21 mouse cellular contexts compared by ENCODE assay signal in the genomic region with DNA sequence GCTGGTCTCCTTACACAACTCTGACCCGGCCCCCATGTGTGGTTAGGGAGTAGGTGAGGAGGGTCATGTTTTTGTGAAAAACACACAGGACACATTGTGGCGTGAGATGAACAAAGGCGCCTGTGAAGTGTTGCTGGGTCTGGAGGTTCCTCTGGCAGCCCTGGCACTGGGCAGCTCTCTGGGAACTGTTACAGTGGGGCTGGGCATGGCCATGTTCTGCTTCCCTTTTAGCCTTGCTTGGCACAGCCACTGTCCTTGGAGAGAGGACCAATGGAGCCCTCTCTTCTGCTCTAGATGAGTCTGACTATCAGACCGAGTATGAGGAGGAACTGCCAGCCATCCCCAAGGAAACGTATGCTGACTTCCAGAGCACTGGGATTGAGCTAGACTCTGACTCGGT. TPM values are rescaled to one million over a fixed set of nuclear protein-coding genes. Genes with fewer than 3 reads are reported as not detected.
DNase-seq lines count a peak whose midpoint lies in the region; TF ChIP-seq lines count a peak whose summit lies in the region.
"Had no signal": no experiment of that assay in that cellular context is flagged by ENCODE, and none has a peak within 500 bp of the region (broad histone marks: within the 10 kb centered on the region; RNA-seq: fewer than 3 reads in every experiment).

No protein-coding gene starts in this region.

- peak; percentile 13 for DNase-seq in cerebellum, adult 11-12 months
- no peak for DNase-seq in cerebellum, adult 9-11 months
- no peak for DNase-seq in layer of hippocampus, adult 2 months (ENCODE audit: low spot score in 2 of 2)
- no peak for DNase-seq in layer of hippocampus, postnatal 14 days (ENCODE audit: low spot score in 2 of 2)
- DNase-seq in adipocyte (ENCODE audit: low spot score), result peak; percentile 46
- DNase-seq: adrenal gland, adult 2 months; adrenal gland, postnatal 10 days; adrenal gland, postnatal 25 days; B cell, adult 2 months; cerebellum, adult 11 months; cerebellum, adult 2 months; cerebellum, adult 9-10 months; cerebellum, postnatal 36 days; embryo, embryonic 11 days had no signal

- no peak for TF ChIP-seq CTCF in layer of hippocampus, adult 2 months (conservative IDR thresholded peaks at IDR 0.05)

- H3K4me3 ChIP-seq in layer of hippocampus, adult 2 months, result no peak overlapping the region
- H3K4me3 ChIP-seq: embryonic facial prominence, embryonic 15.5 days; erythroblast, embryonic 14.5 days; forebrain, embryonic 12.5 days had no signal

- H3K27ac ChIP-seq in layer of hippocampus, adult 2 months, result peak overlapping the region; percentile 96; the same call in 1 of the 2 replicates
- H3K27ac ChIP-seq: embryonic facial prominence, embryonic 13.5 days; embryonic facial prominence, embryonic 15.5 days; forebrain, embryonic 12.5 days had no signal

RNA-seq across cellular contexts. Expression of a gene that starts 1.1 kb away (rescaled TPM):
- total RNA-seq in layer of hippocampus, adult 2 months (2021), result 1,000 to 10,000 TPM in 1 of 2 experiments, 100 to 1,000 TPM in 1; 975 to 1,037 TPM
- total RNA-seq in layer of hippocampus, postnatal 14 days (2021), result 1,000 to 10,000 TPM in 1 of 2 experiments, 100 to 1,000 TPM in 1; 982 to 1,031 TPM

RNA-seq across cellular contexts. Expression of a gene that starts 27.0 kb away (rescaled TPM):
- total RNA-seq in layer of hippocampus, adult 2 months (2021), result not detected
- total RNA-seq in layer of hippocampus, postnatal 14 days (2021), result not detected
- total RNA-seq: adrenal gland, postnatal 25 days; CH12.LX; common myeloid progenitor, adult 5-6 weeks; G1E had no signal

RNA-seq across cellular contexts. Expression of a gene that starts 41.8 kb away (rescaled TPM):
- total RNA-seq in layer of hippocampus, adult 2 months (2021), result not detected
- total RNA-seq in layer of hippocampus, postnatal 14 days (2021), result not detected
- total RNA-seq: adrenal gland, adult 2 months; adrenal gland, postnatal 10 days; adrenal gland, postnatal 25 days had no signal

Comparison
In these comparisons a context has a peak if more than half of its experiments do, and no peak if none do; other contexts are left out.
1. DNase-seq: peak in cerebellum, adult 11-12 months (single experiment) and adipocyte (single experiment); none in cerebellum, adult 9-11 months (single experiment), layer of hippocampus, adult 2 months (0 of 2) and layer of hippocampus, postnatal 14 days (0 of 2).